Mouse (Mus musculus) 416B (cell line): ENCODE measurements around the gene Pkig.
"Not testable (repeated sequence)": the region's sequence is repeated elsewhere in the genome, so short reads cannot be mapped to it uniquely, and the experiment has no call there.

ENCODE experiments used
- DNase-seq: peaks from one replicate; pipeline ENCODE4 v3.0.0; 2011; ENCODE audit warnings: low read depth

Gene Pkig

GRCm38 (mm10) chr2:163657975-163658886, at the start of gene Pkig:
Gene Pkig (plus strand): TSS chr2:163658386.
- DNase-seq: peak; percentile 83

- DNase-seq: no peak
Measured at GRCm38 (mm10) chr2:163609281-163609975, 48.8 kb upstream of the Pkig start.

- no peak for DNase-seq
Measured at GRCm38 (mm10) chr2:163611176-163611575, 47.0 kb upstream of the Pkig start.

GRCm38 (mm10) chr2:163613206-163613605, 45.0 kb upstream of the Pkig start:
- DNase-seq: no peak

- DNase-seq: no peak
Measured at GRCm38 (mm10) chr2:163613990-163614389, 44.2 kb upstream of the Pkig start.

GRCm38 (mm10) chr2:163615401-163615800, 42.8 kb upstream of the Pkig start:
- no peak for DNase-seq

- DNase-seq: no peak
Measured at GRCm38 (mm10) chr2:163615906-163616651, 42.1 kb upstream of the Pkig start.

- peak; percentile 56 for DNase-seq
Measured at GRCm38 (mm10) chr2:163616652-163617227, 41.4 kb upstream of the Pkig start.

GRCm38 (mm10) chr2:163617232-163617863, 40.8 kb upstream of the Pkig start:
- DNase-seq: no peak

- DNase-seq: no peak
Measured at GRCm38 (mm10) chr2:163617874-163618273, 40.3 kb upstream of the Pkig start.

GRCm38 (mm10) chr2:163620451-163620850, 37.7 kb upstream of the Pkig start:
- DNase-seq: peak; percentile 72

- DNase-seq: not testable (repeated sequence)
Measured at GRCm38 (mm10) chr2:163621401-163621800, 36.8 kb upstream of the Pkig start.

- DNase-seq: no peak
Measured at GRCm38 (mm10) chr2:163631223-163631622, 27.0 kb upstream of the Pkig start.

- DNase-seq: no peak
Measured at GRCm38 (mm10) chr2:163631715-163632114, 26.5 kb upstream of the Pkig start.

- peak; percentile 76 for DNase-seq
Measured at GRCm38 (mm10) chr2:163634211-163634610, 24.0 kb upstream of the Pkig start.

- DNase-seq: peak; percentile 68
Measured at GRCm38 (mm10) chr2:163636057-163636456, 22.1 kb upstream of the Pkig start.

- peak; percentile 13 for DNase-seq
Measured at GRCm38 (mm10) chr2:163637655-163638266, 20.4 kb upstream of the Pkig start.

GRCm38 (mm10) chr2:163640493-163640892, 17.7 kb upstream of the Pkig start:
- peak; percentile 60 for DNase-seq

GRCm38 (mm10) chr2:163641681-163642080, 16.5 kb upstream of the Pkig start:
- DNase-seq: peak; percentile 85

GRCm38 (mm10) chr2:163642685-163643575, 15.3 kb upstream of the Pkig start:
- DNase-seq: peak; percentile 98
